Mouse (Mus musculus) heart, adult 2 months (tissue): Measurements from ENCODE around the gene Akt3.

Experiments
- CTCF ChIP-seq: fragments of 200-600 bp; IDR thresholded peaks from 2 replicates; pipeline ENCODE4 v1.8.1; 2022; ENCODE audit warnings: antibody characterized with exemption, mild to moderate bottlenecking, moderate library complexity
- POLR2A ChIP-seq: fragments of 200-500 bp; IDR thresholded peaks from 2 replicates; pipeline ENCODE4 v1.6.1; 2011; ENCODE audit warnings: mild to moderate bottlenecking, low read depth, low read length, control low read depth; ENCODE audit not compliant: insufficient read depth

DNA sequence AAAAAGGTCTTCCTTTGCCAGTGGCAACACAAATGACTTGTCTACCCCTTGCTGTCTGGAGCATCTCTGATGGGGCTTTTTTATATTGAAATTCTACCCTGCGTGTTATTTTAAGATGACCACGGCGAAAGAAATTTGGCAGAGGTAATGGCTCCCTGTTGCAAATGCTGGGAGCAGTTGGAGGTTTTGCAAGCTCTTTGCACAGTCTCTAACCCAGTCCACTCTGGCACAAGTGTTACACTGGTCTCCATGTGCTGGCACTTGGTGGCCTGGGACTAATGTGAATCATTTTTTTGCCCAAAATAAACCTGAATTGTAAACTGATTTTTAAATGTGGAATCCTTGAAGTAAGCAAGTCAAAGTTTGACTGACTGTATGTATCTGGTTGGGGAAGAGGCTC lies 244.2 kb downstream of the Akt3 start:
- no peak for TF ChIP-seq POLR2A
- TF ChIP-seq CTCF = no peak
